Mouse (Mus musculus): ENCODE data around the gene Sh3rf3.

Sh3rf3 gene

DNA sequence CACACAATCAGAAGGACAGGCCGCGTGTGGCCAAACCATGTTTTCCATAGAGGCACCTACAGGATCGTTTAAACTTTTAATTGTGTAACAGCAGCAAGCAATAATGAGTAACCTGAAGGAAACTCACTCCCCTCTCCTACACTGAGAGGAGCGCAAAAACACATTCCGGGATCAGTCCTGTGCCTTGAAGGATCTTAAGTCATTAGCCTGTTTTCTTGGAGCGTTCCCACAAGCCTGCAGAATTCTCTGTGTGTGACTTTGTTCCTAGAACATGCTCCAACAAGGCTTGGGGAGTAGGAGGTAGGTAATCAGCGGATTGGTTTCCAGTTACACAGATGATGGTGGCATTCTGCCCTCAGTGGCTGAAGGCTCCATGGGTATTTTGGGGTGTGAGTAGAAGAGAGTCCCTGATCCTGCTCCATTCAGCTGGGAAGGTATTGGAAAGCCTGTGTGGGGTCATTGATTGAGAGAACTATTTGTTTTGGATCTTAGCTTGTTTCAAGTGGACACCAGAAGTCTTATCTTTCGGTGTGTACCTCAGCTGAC is 108.6 kb downstream of the Sh3rf3 start:
- DNase-seq: no peak

DNA sequence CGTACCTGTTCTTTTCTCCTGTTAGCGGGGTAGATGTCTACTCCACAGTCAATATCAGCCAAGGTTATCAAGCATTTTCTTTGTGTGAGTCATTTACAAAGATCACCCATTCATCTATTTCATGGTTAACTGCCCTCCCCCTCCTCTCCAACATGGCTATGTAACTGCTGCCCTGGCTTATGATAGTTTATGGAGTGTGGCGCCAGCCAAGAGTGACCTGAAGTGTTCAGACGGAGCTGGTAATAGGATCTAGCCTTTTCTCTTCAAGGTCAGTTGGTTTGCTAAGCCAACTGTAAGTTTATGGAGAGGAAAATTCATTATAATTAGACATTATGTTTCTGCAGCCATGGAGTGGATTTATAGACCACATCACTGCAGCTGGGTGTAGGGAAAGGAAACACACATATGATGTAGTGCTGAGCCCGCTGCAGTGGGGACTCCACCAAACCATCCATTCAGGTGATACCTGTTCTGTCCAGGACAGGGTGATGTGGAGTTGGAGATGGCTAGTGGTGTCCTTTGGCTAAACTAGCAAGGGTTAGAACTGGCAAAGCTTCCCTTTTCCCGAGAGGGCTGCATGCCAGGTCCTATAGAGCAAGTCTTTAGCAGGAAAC is 109.2 kb downstream of the Sh3rf3 start:
- no peak for DNase-seq

- DNase-seq: no peak
Measured at GRCm38 (mm10) chr10:58922993-58923392, 109.8 kb downstream of the Sh3rf3 start.

GRCm38 (mm10) chr10:58926578-58926977 is 113.4 kb downstream of the Sh3rf3 start:
- DNase-seq: no peak

GRCm38 (mm10) chr10:58928952-58929442 is 115.8 kb downstream of the Sh3rf3 start:
- DNase-seq: peak; percentile 37 to 39

DNA sequence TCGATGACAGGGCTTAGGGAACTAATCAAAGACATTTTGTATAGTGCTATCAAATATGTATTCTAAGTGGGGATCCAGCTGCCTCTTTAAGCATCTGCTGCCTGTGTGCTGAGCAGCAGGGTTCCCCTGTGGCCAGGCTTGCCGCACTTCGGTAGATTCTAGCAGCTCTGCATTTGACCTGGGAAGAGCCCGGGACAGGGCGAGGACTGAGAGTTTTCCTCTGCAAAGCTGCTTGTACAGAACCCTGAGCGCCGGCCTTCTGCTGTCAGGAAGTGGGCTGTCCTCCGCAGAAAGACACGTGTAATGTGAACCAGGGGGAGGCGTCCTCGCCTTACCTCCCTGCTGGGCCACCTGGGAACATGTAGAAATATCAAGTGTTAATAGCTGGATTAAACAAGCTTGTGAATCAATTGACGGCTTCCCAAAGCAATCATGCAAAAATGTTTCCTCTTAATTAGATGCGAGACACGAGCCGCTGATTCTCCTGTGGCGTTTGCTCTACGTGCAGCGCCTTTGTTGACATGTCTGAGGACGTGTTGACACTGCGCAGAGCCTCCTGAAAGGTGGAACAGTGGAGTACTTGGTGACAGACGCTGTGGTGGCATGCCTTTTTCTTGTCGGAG is 119.1 kb downstream of the Sh3rf3 start:
- DNase-seq: peak; percentile 29 to 35

DNA sequence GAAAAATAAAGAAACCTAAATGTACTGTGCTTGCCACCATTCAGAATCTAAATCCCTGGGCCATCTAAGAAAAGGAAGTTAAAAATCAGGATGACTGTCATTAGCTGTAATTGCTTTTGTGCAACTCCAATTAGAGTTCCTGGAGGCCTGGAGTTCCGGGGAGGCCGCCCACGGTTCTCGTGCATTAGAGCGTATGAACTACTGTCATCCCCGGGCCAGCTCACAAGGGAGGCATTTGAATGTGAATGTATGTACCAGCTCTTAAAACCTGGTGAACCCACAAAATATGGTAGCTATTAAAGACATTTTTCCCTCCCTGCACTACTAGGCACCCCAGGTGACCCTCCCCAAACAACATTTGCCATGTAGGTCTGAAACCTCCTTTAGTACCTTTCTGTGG is 122.4 kb downstream of the Sh3rf3 start:
- no peak for DNase-seq

- peak in 1 of 2 experiments; percentile 25 for DNase-seq
Measured at GRCm38 (mm10) chr10:58936441-58936860, 123.3 kb downstream of the Sh3rf3 start.

GRCm38 (mm10) chr10:58937521-58937920 is 124.4 kb downstream of the Sh3rf3 start:
- DNase-seq: no peak

GRCm38 (mm10) chr10:58942819-58943218 is 129.7 kb downstream of the Sh3rf3 start:
- DNase-seq: no peak

DNA sequence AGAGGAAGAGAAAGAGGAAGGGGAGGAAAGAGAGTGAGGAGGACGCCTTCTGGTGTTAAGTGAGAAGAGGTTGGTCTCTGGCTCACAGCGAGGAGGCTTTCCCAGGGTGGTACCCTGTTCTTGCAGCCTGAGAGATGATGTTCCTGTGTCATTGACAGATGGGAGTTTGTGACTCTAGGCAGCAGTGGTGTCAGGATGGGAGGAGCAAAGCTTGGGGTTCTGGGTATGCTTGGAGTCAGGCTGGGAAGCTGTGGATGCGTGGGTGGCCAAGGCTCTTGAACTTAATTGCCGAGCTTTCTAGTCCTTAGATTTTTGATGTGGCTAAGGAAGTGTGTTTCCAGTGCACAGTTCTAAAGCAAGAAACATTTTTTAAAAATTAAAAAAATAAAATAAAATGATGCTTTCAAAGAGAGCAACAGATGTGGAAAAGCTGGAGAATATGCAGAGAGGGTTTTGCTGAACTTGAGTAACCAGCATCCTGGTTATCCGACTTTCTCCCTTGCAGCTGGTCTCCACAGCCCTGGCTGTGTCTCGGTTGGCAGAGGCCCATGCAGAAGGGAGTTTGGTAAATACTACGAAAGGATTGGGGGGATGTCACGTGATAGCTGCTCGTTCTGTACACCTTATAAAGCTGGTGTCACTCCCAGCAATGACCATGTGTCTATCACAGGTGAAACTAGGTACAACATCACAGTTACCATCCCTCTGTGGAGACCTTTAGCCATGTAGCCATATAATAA is 130.7 kb downstream of the Sh3rf3 start:
- no peak for DNase-seq

DNA sequence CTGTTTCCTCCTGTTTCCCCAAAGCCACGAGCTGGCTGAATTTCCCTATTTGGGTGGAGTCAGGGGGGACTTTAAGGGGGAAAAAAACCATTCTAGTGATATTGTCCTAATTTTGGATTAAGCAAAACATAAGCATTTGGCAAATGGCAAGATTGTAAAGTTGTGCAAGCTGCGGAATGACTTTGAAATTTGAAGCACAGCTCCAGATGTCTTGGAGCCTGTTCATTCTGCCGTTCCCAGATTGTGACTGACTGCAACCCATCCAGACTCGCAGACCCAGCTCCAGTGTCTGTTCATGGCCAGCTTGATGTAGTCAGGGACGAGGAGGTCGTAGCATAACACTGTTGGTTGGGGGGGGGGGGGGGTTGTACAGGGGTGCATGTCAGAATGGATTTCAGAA is 131.8 kb downstream of the Sh3rf3 start:
- DNase-seq: no peak

DNA sequence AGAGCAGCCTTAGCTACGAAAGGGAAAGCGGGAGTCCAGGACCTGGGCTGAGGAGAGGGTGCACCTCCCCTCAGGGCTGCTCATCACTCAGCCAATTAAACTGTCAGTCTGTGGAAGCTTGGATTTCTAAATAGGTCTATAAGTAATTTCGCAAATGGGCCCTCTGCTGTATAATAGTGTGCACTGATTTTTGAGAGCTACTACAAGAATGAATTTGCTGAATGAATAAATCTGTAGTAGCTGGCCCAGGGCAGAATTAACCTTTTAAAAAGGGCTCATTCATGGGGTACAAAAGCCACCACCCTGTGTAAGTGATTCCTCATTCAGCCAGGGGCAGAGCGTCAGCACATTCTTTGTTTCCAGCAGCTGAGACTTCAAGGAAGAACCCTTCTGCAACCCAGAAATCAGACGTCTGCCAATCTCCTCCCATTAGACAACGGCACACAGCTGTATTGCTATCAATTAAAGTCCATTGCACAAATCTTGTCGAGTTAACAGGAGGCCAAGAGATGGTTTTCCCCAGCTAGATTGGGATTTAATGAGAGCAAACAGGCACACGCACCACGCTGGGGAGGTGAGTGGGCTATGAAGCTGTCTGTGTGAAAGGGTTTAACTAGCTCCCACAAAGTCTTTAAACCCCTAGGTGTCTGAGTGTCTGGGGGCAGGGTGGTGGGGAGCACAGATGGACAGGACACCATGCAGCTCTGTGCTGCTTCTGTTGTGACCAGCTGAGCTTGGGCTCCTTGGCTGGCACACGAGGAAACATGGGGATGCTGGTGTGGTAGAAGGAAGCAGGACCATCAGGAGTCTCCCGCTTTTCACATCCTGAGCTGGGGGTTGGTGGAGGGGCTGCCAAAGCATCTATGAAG is 136.8 kb downstream of the Sh3rf3 start:
- no peak for DNase-seq

- no peak for DNase-seq
Measured at GRCm38 (mm10) chr10:58960193-58960592, 147.0 kb downstream of the Sh3rf3 start.

DNA sequence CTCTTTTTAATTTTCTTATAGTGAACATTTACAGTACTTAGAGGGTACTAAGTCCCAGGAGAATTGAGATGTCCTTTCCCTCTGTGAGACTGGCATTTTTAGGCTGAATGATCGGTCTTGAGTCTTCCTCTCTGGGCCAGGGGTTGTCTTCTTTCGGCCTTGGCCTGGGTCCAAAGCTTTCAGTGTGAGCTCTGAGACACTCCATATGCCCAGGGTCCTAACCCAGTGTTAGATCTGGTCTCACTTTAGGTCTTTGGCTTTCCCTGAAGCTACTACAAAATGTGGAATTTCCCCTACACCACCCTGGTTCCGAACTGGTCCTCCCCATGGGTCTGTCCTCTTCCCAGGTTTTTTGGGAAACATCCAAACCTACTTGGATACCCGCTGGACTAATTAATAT is 155.1 kb downstream of the Sh3rf3 start:
- DNase-seq: peak; percentile 42 to 44

DNA sequence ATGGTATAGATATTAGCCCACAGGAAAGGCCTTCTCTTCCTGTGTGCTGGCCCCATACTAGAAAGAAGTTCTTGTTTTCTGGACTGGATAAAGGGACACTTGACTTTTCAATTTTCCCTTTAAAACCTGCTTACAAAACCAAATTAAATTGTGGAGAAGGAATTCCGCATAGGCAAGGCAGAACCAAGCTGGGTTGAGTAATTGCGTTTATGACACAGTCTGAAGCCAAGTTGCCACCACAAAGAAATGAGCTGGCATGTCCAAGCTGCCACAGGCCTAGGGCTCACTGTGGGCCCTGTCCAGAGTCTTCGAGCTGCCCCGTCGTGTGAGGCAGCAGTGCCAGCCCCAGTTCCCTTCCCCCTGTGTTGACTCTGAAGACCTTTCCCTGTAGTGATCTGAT is 156.2 kb downstream of the Sh3rf3 start:
- DNase-seq: no peak

DNA sequence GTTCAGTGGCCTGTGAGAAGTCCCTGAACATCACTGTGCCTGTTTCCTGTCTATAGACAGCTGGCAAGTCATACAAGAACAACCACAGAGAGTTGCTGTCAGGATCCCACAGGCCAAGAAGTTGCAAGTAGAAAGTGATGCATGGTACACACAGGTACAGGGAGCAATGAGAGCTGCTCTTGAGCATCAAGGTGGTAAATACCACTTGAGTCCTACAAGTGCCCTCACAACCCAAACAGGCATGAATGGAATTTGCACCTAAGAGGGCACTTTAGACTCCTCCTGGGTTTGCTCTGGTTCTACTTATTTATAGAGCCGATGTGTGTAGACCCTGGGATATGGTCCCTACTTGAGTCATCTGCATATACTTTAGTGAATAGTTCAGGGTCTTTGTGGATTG is 159.0 kb downstream of the Sh3rf3 start:
- no peak for DNase-seq

GRCm38 (mm10) chr10:58974138-58974537 is 161.0 kb downstream of the Sh3rf3 start:
- no peak for DNase-seq

GRCm38 (mm10) chr10:58979320-58979959 is 166.3 kb downstream of the Sh3rf3 start:
- no peak for DNase-seq

DNA sequence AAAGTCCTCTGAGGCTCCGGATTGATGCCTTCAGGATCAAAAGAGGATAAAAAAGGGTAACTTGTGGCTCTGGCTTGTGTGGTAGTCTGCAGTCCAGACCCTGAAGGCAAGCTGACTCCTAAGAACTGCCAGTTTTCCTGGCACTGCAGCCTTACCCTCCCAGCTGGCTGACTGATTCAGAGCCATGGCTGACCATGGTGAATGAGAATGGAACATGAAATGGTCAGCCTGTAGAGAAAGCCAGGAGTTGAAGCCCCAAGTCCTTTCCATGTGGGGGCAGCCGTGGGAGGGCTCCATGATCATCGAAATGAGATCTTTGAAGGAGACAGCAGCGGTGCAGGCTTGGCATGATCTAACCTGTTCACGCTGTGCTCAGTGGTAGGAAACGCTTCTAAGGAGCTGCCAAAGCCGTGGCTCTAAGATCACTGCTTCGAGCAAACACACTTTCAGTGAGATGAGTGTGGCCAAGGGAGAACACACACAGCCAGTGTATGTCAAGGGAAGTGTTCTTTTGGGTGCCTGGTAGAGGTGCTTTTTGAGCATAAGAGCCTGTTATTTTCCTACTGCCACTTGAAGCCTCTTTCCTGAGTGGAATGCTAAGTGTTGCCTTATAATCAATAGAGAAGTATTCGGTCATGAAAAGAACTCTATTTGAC is 168.6 kb downstream of the Sh3rf3 start:
- DNase-seq: peak; percentile 61 to 73

GRCm38 (mm10) chr10:58982546-58983154 is 169.5 kb downstream of the Sh3rf3 start:
- DNase-seq: no peak

All from cerebellum, postnatal 14 days (tissue).